Mouse (Mus musculus) intestine, embryonic 15.5 days (tissue): ENCODE results near the gene Chchd6. TPM values are rescaled to one million over a fixed set of nuclear protein-coding genes. Genes with fewer than 3 reads are reported as not detected.

Source experiments
- ATAC-seq: fragments of 200-750 bp; cut with Nextera tagmentation; 2 replicates; pipeline ENCODE4 v1.8.0; 2017; ENCODE audit warnings: moderate TSS enrichment, moderate library complexity
- H3K27ac ChIP-seq: fragments of 300-500 bp; sonication (generic); 2 replicates; pipeline ENCODE4 v1.5.1; 2015; ENCODE audit warnings: mild to moderate bottlenecking, inconsistent platforms
- H3K27me3 ChIP-seq: fragments of 300-500 bp; sonication (generic); replicated peaks from 2 replicates; pipeline ENCODE4 v1.6.1; 2015; ENCODE audit warnings: inconsistent platforms
- H3K36me3 ChIP-seq: fragments of 300-500 bp; sonication (generic); 2 replicates; pipeline ENCODE4 v1.6.1; 2015; ENCODE audit warnings: inconsistent platforms
- H3K4me1 ChIP-seq: fragments of 300-500 bp; sonication (generic); replicated peaks from 2 replicates; pipeline ENCODE4 v1.6.1; 2015; ENCODE audit warnings: inconsistent platforms
- H3K4me2 ChIP-seq: fragments of 300-500 bp; sonication (generic); replicated peaks from 2 replicates; pipeline ENCODE4 v1.6.1; 2015; ENCODE audit warnings: mild to moderate bottlenecking, inconsistent platforms
- H3K4me3 ChIP-seq: fragments of 300-500 bp; sonication (generic); replicated peaks from 2 replicates; pipeline ENCODE4 v1.5.1; 2015; ENCODE audit warnings: inconsistent platforms
- H3K9ac ChIP-seq: fragments of 300-500 bp; sonication (generic); 2 replicates; pipeline ENCODE4 v1.6.1; 2015; ENCODE audit warnings: inconsistent platforms
- H3K9me3 ChIP-seq: fragments of 300-500 bp; sonication (generic); 2 replicates; pipeline ENCODE4 v1.6.1; 2016; ENCODE audit warnings: inconsistent platforms
- WGBS: fragments of 180-500 bp; shearing (Covaris S2); methylation state at CpG from one replicate; pipeline ENCODE4 v1.1.7; 2015; 5-methylcytosine and 5-hydroxymethylcytosine counted together
- polyA plus RNA-seq: library from polyadenylated mRNA; unstranded; fragments of >200 nt; fragmentation: Nextera tagmentation; extraction: Ambion mirVana; gene quantifications from 2 replicates; pipeline ENCODE4 v1.2.1, GENCODE M21; 2015

Gene Chchd6
- polyA plus RNA-seq, 1 experiment from 2014 or later: 40.6 TPM

- H3K36me3 ChIP-seq: 0 out of 2 replicates have a peak, but pooled peaks cover 3% of the 10 kb centered on the region
- 65% methylated on average over 7 of the region's 7 CpGs for WGBS
- ATAC-seq: no peak
- H3K9ac ChIP-seq: no peak overlapping the region
- H3K9me3 ChIP-seq: no peaks in the 10 kb centered on the region
- H3K4me3 ChIP-seq: no peak overlapping the region
- no peak overlapping the region for H3K4me2 ChIP-seq
- no peak overlapping the region for H3K27ac ChIP-seq
- peaks cover 43% of the 10 kb centered on the region for H3K4me1 ChIP-seq
- no peaks in the 10 kb centered on the region for H3K27me3 ChIP-seq
These were observed 239.8 kb downstream of the Chchd6 start for GRCm38 (mm10) chr6:89355661-89356060.

- peaks cover 34% of the 10 kb centered on the region for H3K4me1 ChIP-seq
- no peak for ATAC-seq
- no peak overlapping the region for H3K27ac ChIP-seq
- no peak overlapping the region for H3K9ac ChIP-seq
- H3K9me3 ChIP-seq: no peaks in the 10 kb centered on the region
- no peaks in the 10 kb centered on the region for H3K27me3 ChIP-seq
- 79% methylated on average over 12 of the region's 12 CpGs for WGBS
- H3K4me2 ChIP-seq: no peak overlapping the region
- H3K36me3 ChIP-seq: peaks cover 6% of the 10 kb centered on the region; the same call in 1 of the 2 replicates
- H3K4me3 ChIP-seq: no peak overlapping the region
These were observed 240.7 kb downstream of the Chchd6 start for GRCm38 (mm10) chr6:89354726-89355125.

GRCm38 (mm10) chr6:89354076-89354475 lies 241.4 kb downstream of the Chchd6 start:
- H3K4me3 ChIP-seq: no peak overlapping the region
- peaks cover 9% of the 10 kb centered on the region; the same call in 1 of the 2 replicates for H3K36me3 ChIP-seq
- WGBS: 75% methylated on average over 5 of the region's 5 CpGs
- ATAC-seq: no peak
- no peak overlapping the region for H3K9ac ChIP-seq
- H3K4me1 ChIP-seq: peaks cover 27% of the 10 kb centered on the region
- no peak overlapping the region for H3K27ac ChIP-seq
- no peak overlapping the region for H3K4me2 ChIP-seq
- no peaks in the 10 kb centered on the region for H3K9me3 ChIP-seq
- H3K27me3 ChIP-seq: no peaks in the 10 kb centered on the region

- Histone ChIP-seq H3K4me3 (no peak overlapping the region), H3K9me3 (no peaks in the 10 kb centered on the region), H3K36me3 (peaks cover 11% of the 10 kb centered on the region), H3K4me1 (peaks cover 25% of the 10 kb centered on the region), H3K27ac (no peak overlapping the region), H3K27me3 (no peaks in the 10 kb centered on the region), H3K9ac (no peak overlapping the region), H3K4me2 (no peak overlapping the region)
- WGBS: 68% methylated on average over 8 of the region's 8 CpGs
- ATAC-seq: peak; percentile 17
These were observed 242.4 kb downstream of the Chchd6 start for GRCm38 (mm10) chr6:89353101-89353500.

GRCm38 (mm10) chr6:89351441-89352137 lies 243.9 kb downstream of the Chchd6 start:
- Histone ChIP-seq H3K4me1 (peaks cover 25% of the 10 kb centered on the region), H3K4me3 (no peak overlapping the region), H3K27me3 (no peaks in the 10 kb centered on the region), H3K36me3 (peaks cover 13% of the 10 kb centered on the region), H3K9ac (no peak overlapping the region), H3K9me3 (no peaks in the 10 kb centered on the region), H3K4me2 (no peak overlapping the region), H3K27ac (peak overlapping the region; percentile 54)
- 33% methylated on average over 5 of the region's 5 CpGs for WGBS
- ATAC-seq: peak; percentile 73

GRCm38 (mm10) chr6:89350520-89350919 lies 244.9 kb downstream of the Chchd6 start:
- Histone ChIP-seq H3K27ac (no peak overlapping the region), H3K4me2 (no peak overlapping the region), H3K36me3 (peaks cover 13% of the 10 kb centered on the region), H3K27me3 (no peaks in the 10 kb centered on the region), H3K9me3 (no peaks in the 10 kb centered on the region), H3K4me1 (peaks cover 30% of the 10 kb centered on the region), H3K4me3 (no peak overlapping the region), H3K9ac (no peak overlapping the region)
- ATAC-seq: no peak
- WGBS: 97% methylated on average over 2 of the region's 2 CpGs

- Histone ChIP-seq H3K4me1 (peaks cover 34% of the 10 kb centered on the region), H3K4me3 (no peak overlapping the region), H3K27ac (no peak overlapping the region), H3K27me3 (no peaks in the 10 kb centered on the region), H3K36me3 (peaks cover 13% of the 10 kb centered on the region), H3K4me2 (no peak overlapping the region), H3K9me3 (no peaks in the 10 kb centered on the region), H3K9ac (no peak overlapping the region)
- WGBS: 63% methylated on average over 1 of the region's 1 CpGs
- no peak for ATAC-seq
These were observed 245.4 kb downstream of the Chchd6 start for GRCm38 (mm10) chr6:89350037-89350515.

GRCm38 (mm10) chr6:89348363-89348762 lies 247.1 kb downstream of the Chchd6 start:
- H3K9me3 ChIP-seq: no peaks in the 10 kb centered on the region
- WGBS: 87% methylated on average over 9 of the region's 9 CpGs
- no peak for ATAC-seq
- H3K4me1 ChIP-seq: peaks cover 35% of the 10 kb centered on the region
- H3K9ac ChIP-seq: no peak overlapping the region
- no peak overlapping the region for H3K27ac ChIP-seq
- no peak overlapping the region for H3K4me2 ChIP-seq
- peaks cover 11% of the 10 kb centered on the region for H3K36me3 ChIP-seq
- H3K27me3 ChIP-seq: no peaks in the 10 kb centered on the region
- no peak overlapping the region for H3K4me3 ChIP-seq

GRCm38 (mm10) chr6:89347792-89348191 lies 247.7 kb downstream of the Chchd6 start:
- Histone ChIP-seq H3K27ac (no peak overlapping the region), H3K4me2 (no peak overlapping the region), H3K4me3 (no peak overlapping the region), H3K4me1 (peaks cover 29% of the 10 kb centered on the region), H3K36me3 (peaks cover 11% of the 10 kb centered on the region), H3K9ac (no peak overlapping the region), H3K27me3 (no peaks in the 10 kb centered on the region), H3K9me3 (no peaks in the 10 kb centered on the region)
- ATAC-seq: no peak
- WGBS: 81% methylated on average over 1 of the region's 1 CpGs

- 100% methylated on average over 1 of the region's 1 CpGs for WGBS
- Histone ChIP-seq H3K9me3 (no peaks in the 10 kb centered on the region), H3K27ac (peak overlapping the region; percentile 77; the same call in 1 of the 2 replicates), H3K4me1 (peaks cover 18% of the 10 kb centered on the region), H3K27me3 (no peaks in the 10 kb centered on the region), H3K4me2 (no peak overlapping the region), H3K36me3 (peaks cover 25% of the 10 kb centered on the region), H3K9ac (0 out of 2 replicates have a peak overlapping the region, but pooled peaks have one; percentile 18), H3K4me3 (no peak overlapping the region)
- ATAC-seq: 0 out of 2 replicates have a peak, but pooled peaks have one; percentile 6
These were observed 249.6 kb downstream of the Chchd6 start for GRCm38 (mm10) chr6:89345855-89346254.

GRCm38 (mm10) chr6:89345486-89345785 lies 250.0 kb downstream of the Chchd6 start:
- H3K4me2 ChIP-seq: peak overlapping the region; percentile 36; the same call in 1 of the 2 replicates
- peak overlapping the region; percentile 77 for H3K27ac ChIP-seq
- no peak overlapping the region for H3K4me3 ChIP-seq
- no peaks in the 10 kb centered on the region for H3K9me3 ChIP-seq
- no peaks in the 10 kb centered on the region for H3K27me3 ChIP-seq
- peaks cover 18% of the 10 kb centered on the region for H3K4me1 ChIP-seq
- 0 out of 2 replicates have a peak, but pooled peaks have one; percentile 2 for ATAC-seq
- 51% methylated on average over 3 of the region's 3 CpGs for WGBS
- H3K36me3 ChIP-seq: peaks cover 30% of the 10 kb centered on the region
- peak overlapping the region; percentile 18; the same call in 1 of the 2 replicates for H3K9ac ChIP-seq

- ATAC-seq: peak; percentile 90
- Histone ChIP-seq H3K27me3 (no peaks in the 10 kb centered on the region), H3K9ac (peak overlapping the region; percentile 18; the same call in 1 of the 2 replicates), H3K27ac (peak overlapping the region; percentile 77), H3K4me2 (peak overlapping the region; percentile 36), H3K9me3 (no peaks in the 10 kb centered on the region), H3K36me3 (peaks cover 33% of the 10 kb centered on the region), H3K4me1 (peaks cover 18% of the 10 kb centered on the region), H3K4me3 (no peak overlapping the region)
- 31% methylated on average over 10 of the region's 10 CpGs for WGBS
These were observed 250.6 kb downstream of the Chchd6 start for GRCm38 (mm10) chr6:89344613-89345485.
